Mouse (Mus musculus) embryonic facial prominence, embryonic 10.5 days (tissue): ENCODE measurements around the gene Sgcd. TPM values are rescaled to one million over a fixed set of nuclear protein-coding genes. Genes with fewer than 3 reads are reported as not detected.

Experiments
- DNase-seq: peaks from one replicate; pipeline ENCODE4 v3.0.0-alpha.2; 2017; ENCODE audit warnings: low spot score
- H3K27ac ChIP-seq: fragments of 300-500 bp; sonication (generic); replicated peaks from 2 replicates; pipeline ENCODE4 v1.5.1; 2016; ENCODE audit warnings: mild to moderate bottlenecking
- H3K27me3 ChIP-seq: fragments of 300-500 bp; sonication (generic); replicated peaks from 2 replicates; pipeline ENCODE4 v1.6.1; 2016; ENCODE audit warnings: low read depth, mild to moderate bottlenecking; ENCODE audit not compliant: poor library complexity, severe bottlenecking
- H3K36me3 ChIP-seq: fragments of 300-500 bp; sonication (generic); replicated peaks from 2 replicates; pipeline ENCODE4 v1.6.1; 2016; ENCODE audit warnings: mild to moderate bottlenecking, moderate library complexity
- H3K4me1 ChIP-seq: fragments of 300-500 bp; sonication (generic); 2 replicates; pipeline ENCODE4 v1.6.1; 2016
- H3K4me3 ChIP-seq: fragments of 300-500 bp; sonication (generic); 2 replicates; pipeline ENCODE4 v1.5.1; 2016; ENCODE audit warnings: mild to moderate bottlenecking, moderate library complexity
- H3K9me3 ChIP-seq: fragments of 300-500 bp; sonication (generic); 2 replicates; pipeline ENCODE4 v1.6.1; 2016; ENCODE audit warnings: mild to moderate bottlenecking
- WGBS: fragments of 180-500 bp; shearing (Covaris S2); methylation state at CpG from one replicate; pipeline ENCODE4 v1.1.7; 2016; 5-methylcytosine and 5-hydroxymethylcytosine counted together
- polyA plus RNA-seq: library from polyadenylated mRNA; unstranded; fragments of >200 nt; fragmentation: Nextera tagmentation; extraction: Ambion mirVana; gene quantifications from 2 replicates; pipeline ENCODE4 v1.2.1, GENCODE M21; 2016

The Sgcd gene
- polyA plus RNA-seq, 1 experiment from 2014 or later, result 5.8 TPM

GRCm38 (mm10) chr11:47759015-47759414 lies 229.8 kb downstream of the Sgcd start:
- Histone ChIP-seq H3K36me3 (no peaks in the 10 kb centered on the region), H3K27ac (no peak overlapping the region), H3K9me3 (no peaks in the 10 kb centered on the region), H3K27me3 (no peaks in the 10 kb centered on the region), H3K4me1 (no peaks in the 10 kb centered on the region), H3K4me3 (no peak overlapping the region)
- WGBS, result 88% methylated on average over 4 of the region's 4 CpGs
- DNase-seq, result no peak

DNA sequence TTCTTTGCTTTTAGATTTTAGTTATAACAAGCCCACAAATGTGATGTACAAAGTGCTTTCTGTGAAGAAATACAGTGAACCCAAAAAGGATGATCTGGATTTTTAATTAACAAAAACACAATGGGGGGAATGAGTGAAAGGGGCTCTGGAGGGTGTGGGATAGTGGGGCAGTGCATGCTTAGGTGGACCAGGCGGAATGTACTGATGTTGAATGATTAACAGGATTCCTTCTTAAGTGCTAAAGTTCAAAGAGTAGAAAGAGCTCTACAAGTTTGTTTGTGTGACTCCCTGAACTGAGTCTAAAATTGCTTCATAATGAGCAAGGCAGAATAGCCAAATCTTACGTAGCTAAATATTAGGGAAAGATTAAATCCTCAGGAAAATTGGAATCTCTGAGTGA lies 246.0 kb downstream of the Sgcd start:
- Histone ChIP-seq H3K9me3 (no peaks in the 10 kb centered on the region), H3K36me3 (no peaks in the 10 kb centered on the region), H3K27ac (no peak overlapping the region), H3K4me1 (no peaks in the 10 kb centered on the region), H3K4me3 (no peak overlapping the region), H3K27me3 (no peaks in the 10 kb centered on the region)
- no peak for DNase-seq
- 82% methylated on average over 2 of the region's 2 CpGs for WGBS

DNA sequence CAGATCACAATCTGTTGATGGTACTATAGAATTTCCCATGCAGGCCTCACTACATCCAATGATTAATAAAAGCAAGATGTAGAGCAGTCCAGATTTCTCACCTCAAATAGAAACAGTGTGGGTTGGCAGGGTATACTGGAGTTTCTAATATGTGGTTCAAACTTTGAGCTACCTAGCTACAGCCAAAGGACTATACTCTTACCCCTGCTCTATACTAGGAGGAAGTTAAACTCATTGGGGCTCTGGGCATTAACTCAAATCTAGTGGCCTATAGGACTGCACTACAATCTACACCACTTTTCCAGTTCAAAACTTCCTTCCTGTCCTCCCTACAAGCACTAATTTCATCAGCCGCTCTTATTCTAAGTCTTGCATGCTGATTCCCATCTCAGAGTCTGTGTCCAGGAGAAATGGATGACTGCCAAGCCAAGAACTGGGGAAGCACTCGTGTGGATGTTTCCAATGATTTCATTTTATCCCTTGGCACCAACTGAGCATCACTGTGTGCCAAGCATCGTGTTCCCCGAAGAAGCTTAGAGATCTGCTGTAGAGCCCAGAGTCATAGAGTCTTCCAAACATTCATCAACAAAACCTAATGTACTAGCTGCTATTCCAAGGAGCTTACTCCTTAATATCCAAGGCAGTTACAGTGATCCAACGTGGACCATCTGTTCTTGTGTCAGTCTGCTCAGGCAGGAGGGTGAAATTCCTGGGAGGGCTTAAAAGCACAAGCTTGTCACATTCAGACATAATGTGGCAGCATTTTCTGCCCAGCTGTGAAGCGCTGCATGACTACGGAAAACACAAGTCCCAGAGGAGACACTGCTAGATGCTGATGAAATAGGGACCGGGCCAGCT lies 283.6 kb downstream of the Sgcd start:
- H3K4me1 ChIP-seq, result no peaks in the 10 kb centered on the region
- H3K4me3 ChIP-seq, result no peak overlapping the region
- DNase-seq, result no peak
- no peaks in the 10 kb centered on the region for H3K27me3 ChIP-seq
- H3K36me3 ChIP-seq, result no peaks in the 10 kb centered on the region
- WGBS, result 82% methylated on average over 8 of the region's 8 CpGs
- H3K27ac ChIP-seq, result no peak overlapping the region
- H3K9me3 ChIP-seq, result no peaks in the 10 kb centered on the region

DNA sequence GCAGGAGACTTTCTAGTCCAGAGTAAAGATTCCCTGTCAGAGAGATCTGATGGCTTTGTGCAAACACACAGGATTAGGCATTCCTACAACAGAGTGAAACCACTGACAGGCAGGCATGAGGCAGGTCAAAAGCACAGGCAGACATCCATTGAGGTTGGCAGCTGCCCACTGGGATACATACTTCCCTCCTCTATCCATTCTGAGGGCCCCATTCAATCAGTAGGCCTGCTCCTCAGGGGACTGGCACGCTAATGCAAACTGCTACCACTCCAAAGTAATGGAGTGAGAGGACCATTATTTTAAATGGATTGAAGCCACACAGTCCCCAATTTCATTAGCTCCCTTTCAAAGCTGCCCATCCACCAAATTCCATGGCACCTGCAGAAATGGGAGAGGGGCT lies 293.2 kb downstream of the Sgcd start:
- H3K4me3 ChIP-seq, result no peak overlapping the region
- H3K9me3 ChIP-seq, result no peaks in the 10 kb centered on the region
- no peaks in the 10 kb centered on the region for H3K27me3 ChIP-seq
- no peak overlapping the region for H3K27ac ChIP-seq
- no peak for DNase-seq
- 43% methylated on average over 1 of the region's 1 CpGs for WGBS
- no peaks in the 10 kb centered on the region for H3K36me3 ChIP-seq
- no peaks in the 10 kb centered on the region for H3K4me1 ChIP-seq

GRCm38 (mm10) chr11:47658135-47658534 lies 330.6 kb downstream of the Sgcd start:
- Histone ChIP-seq H3K27me3 (no peaks in the 10 kb centered on the region), H3K27ac (no peak overlapping the region), H3K4me1 (no peaks in the 10 kb centered on the region), H3K36me3 (no peaks in the 10 kb centered on the region), H3K4me3 (no peak overlapping the region), H3K9me3 (no peaks in the 10 kb centered on the region)
- WGBS, result 4% methylated on average over 1 of the region's 1 CpGs
- peak; percentile 60 for DNase-seq

GRCm38 (mm10) chr11:47645911-47646310 lies 342.9 kb downstream of the Sgcd start:
- Histone ChIP-seq H3K4me3 (no peak overlapping the region), H3K27me3 (no peaks in the 10 kb centered on the region)
- DNase-seq, result no peak

GRCm38 (mm10) chr11:47641567-47642259 lies 347.1 kb downstream of the Sgcd start:
- DNase-seq, result no peak
- Histone ChIP-seq H3K36me3 (no peaks in the 10 kb centered on the region), H3K4me1 (no peaks in the 10 kb centered on the region), H3K27ac (no peak overlapping the region), H3K9me3 (no peaks in the 10 kb centered on the region), H3K27me3 (no peaks in the 10 kb centered on the region), H3K4me3 (no peak overlapping the region)
- 57% methylated on average over 2 of the region's 2 CpGs for WGBS

More at GRCm38 (mm10) chr11:47645911-47646310, 342.9 kb downstream of the Sgcd start:
- Histone ChIP-seq H3K4me1 (no peaks in the 10 kb centered on the region), H3K27ac (no peak overlapping the region), H3K36me3 (no peaks in the 10 kb centered on the region), H3K9me3 (no peaks in the 10 kb centered on the region)

- Histone ChIP-seq H3K36me3 (no peaks in the 10 kb centered on the region), H3K9me3 (no peaks in the 10 kb centered on the region), H3K27ac (no peak overlapping the region), H3K4me3 (no peak overlapping the region), H3K4me1 (no peaks in the 10 kb centered on the region), H3K27me3 (no peaks in the 10 kb centered on the region)
- WGBS, result 31% methylated on average over 1 of the region's 1 CpGs
- no peak for DNase-seq
Measured at GRCm38 (mm10) chr11:47640556-47640955, 348.2 kb downstream of the Sgcd start.

GRCm38 (mm10) chr11:47630186-47630585 lies 358.6 kb downstream of the Sgcd start:
- Histone ChIP-seq H3K4me1 (no peaks in the 10 kb centered on the region), H3K9me3 (no peaks in the 10 kb centered on the region), H3K27ac (no peak overlapping the region), H3K27me3 (no peaks in the 10 kb centered on the region), H3K4me3 (no peak overlapping the region), H3K36me3 (no peaks in the 10 kb centered on the region)
- DNase-seq, result no peak
- WGBS, result 79% methylated on average over 2 of the region's 2 CpGs

- 76% methylated on average over 4 of the region's 4 CpGs for WGBS
- Histone ChIP-seq H3K27ac (no peak overlapping the region), H3K4me1 (no peaks in the 10 kb centered on the region), H3K27me3 (no peaks in the 10 kb centered on the region), H3K9me3 (no peaks in the 10 kb centered on the region), H3K36me3 (no peaks in the 10 kb centered on the region), H3K4me3 (no peak overlapping the region)
- DNase-seq, result no peak
Measured at GRCm38 (mm10) chr11:47609892-47610291, 378.9 kb downstream of the Sgcd start.

- Histone ChIP-seq H3K36me3 (no peaks in the 10 kb centered on the region), H3K27me3 (no peaks in the 10 kb centered on the region), H3K9me3 (no peaks in the 10 kb centered on the region), H3K4me3 (no peak overlapping the region), H3K27ac (no peak overlapping the region), H3K4me1 (no peaks in the 10 kb centered on the region)
- 50% methylated on average over 4 of the region's 4 CpGs for WGBS
- no peak for DNase-seq
Measured at GRCm38 (mm10) chr11:47574635-47575034, 414.1 kb downstream of the Sgcd start.

DNA sequence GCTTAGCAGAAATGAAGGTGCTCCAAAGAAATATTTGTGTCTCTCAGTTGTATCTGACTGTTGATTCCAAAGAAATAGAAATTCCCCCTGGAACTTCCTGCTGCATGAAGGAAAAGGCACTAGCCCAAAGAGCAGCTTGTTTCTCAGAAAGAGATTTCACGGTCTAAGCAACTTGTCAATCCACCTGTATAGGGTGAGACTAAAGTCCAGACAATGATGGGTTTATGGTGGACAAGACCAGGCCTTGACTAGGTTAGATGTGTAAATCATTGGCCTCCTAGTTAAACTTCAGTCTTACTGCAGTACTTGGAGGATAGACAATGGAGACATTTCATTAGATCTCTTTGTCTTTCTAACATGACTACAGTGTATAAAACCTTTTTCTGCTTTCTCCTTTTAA lies 420.3 kb downstream of the Sgcd start:
- Histone ChIP-seq H3K4me3 (no peak overlapping the region), H3K4me1 (no peaks in the 10 kb centered on the region), H3K27me3 (no peaks in the 10 kb centered on the region), H3K36me3 (no peaks in the 10 kb centered on the region), H3K9me3 (no peaks in the 10 kb centered on the region), H3K27ac (no peak overlapping the region)
- 90% methylated on average over 1 of the region's 1 CpGs for WGBS
- no peak for DNase-seq

DNA sequence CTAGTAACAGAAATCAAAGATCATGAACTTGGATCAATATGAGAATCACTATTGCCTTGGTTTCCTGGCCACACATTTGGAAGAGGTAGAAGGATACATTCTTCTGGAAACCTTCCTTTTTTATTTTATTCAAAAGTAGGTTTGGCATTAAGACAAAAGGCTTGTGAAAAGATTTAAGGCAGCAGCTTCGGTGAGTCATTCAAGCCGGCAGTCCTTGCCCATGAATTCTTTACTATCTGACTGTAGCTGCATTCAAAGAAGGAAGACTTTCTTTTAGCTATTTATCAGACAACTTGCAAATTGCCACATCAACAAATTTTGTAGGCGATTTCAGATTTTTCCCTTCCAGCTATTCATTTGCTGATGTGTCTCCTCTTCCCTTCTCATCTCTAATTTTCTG lies 422.6 kb downstream of the Sgcd start:
- Histone ChIP-seq H3K27ac (no peak overlapping the region), H3K36me3 (no peaks in the 10 kb centered on the region), H3K4me1 (no peaks in the 10 kb centered on the region), H3K4me3 (no peak overlapping the region), H3K9me3 (no peaks in the 10 kb centered on the region), H3K27me3 (no peaks in the 10 kb centered on the region)
- WGBS, result 83% methylated on average over 3 of the region's 3 CpGs
- no peak for DNase-seq
